Mouse (Mus musculus) lung, postnatal 0 days (tissue): ENCODE data around the gene Thra. TPM values are rescaled to one million over a fixed set of nuclear protein-coding genes. Genes with fewer than 3 reads are reported as not detected.

Source experiments
- ATAC-seq: fragments of 200-750 bp; cut with Nextera tagmentation; 2 replicates; pipeline ENCODE4 v1.8.0; 2017; ENCODE audit warnings: moderate library complexity
- DNase-seq: peaks from one replicate; pipeline ENCODE4 v3.0.0-alpha.2; 2016; ENCODE audit warnings: low spot score
- H3K27ac ChIP-seq: fragments of 300-500 bp; sonication (generic); 2 replicates; pipeline ENCODE4 v1.5.1; 2014; ENCODE audit warnings: antibody characterized with exemption, mild to moderate bottlenecking, low read length, mixed read lengths
- H3K27me3 ChIP-seq: fragments of 300-500 bp; sonication (generic); replicated peaks from 2 replicates; pipeline ENCODE4 v1.6.1; 2014; ENCODE audit warnings: low read length, mixed read lengths; ENCODE audit not compliant: insufficient read depth
- H3K36me3 ChIP-seq: fragments of 300-500 bp; sonication (generic); 2 replicates; pipeline ENCODE4 v1.6.1; 2014; ENCODE audit warnings: low read length, mixed read lengths; ENCODE audit not compliant: insufficient read depth
- H3K4me1 ChIP-seq: fragments of 300-500 bp; sonication (generic); 2 replicates; pipeline ENCODE4 v1.6.1; 2014; ENCODE audit warnings: antibody characterized with exemption, low read depth, low read length, mixed read lengths; ENCODE audit not compliant: insufficient read depth
- H3K4me2 ChIP-seq: fragments of 300-500 bp; sonication (generic); replicated peaks from 2 replicates; pipeline ENCODE4 v1.6.1; 2014; ENCODE audit warnings: low read depth, mild to moderate bottlenecking, low read length, moderate library complexity, mixed read lengths
- H3K4me3 ChIP-seq: fragments of 300-500 bp; sonication (generic); 2 replicates; pipeline ENCODE4 v1.5.1; 2014; ENCODE audit warnings: low read depth, low read length
- H3K9ac ChIP-seq: fragments of 300-500 bp; sonication (generic); replicated peaks from 2 replicates; pipeline ENCODE4 v1.6.1; 2014; ENCODE audit warnings: low read depth, mild to moderate bottlenecking
- H3K9me3 ChIP-seq: fragments of 300-500 bp; sonication (generic); 2 replicates; pipeline ENCODE4 v1.6.1; 2016; ENCODE audit warnings: low read length, mixed read lengths
- CTCF ChIP-seq: IDR thresholded peaks from 2 replicates; pipeline ENCODE4 v1.5.1; 2016; ENCODE audit warnings: antibody characterized with exemption, mild to moderate bottlenecking
- EP300 ChIP-seq: IDR thresholded peaks from 2 replicates; pipeline ENCODE4 v1.6.1; 2016; ENCODE audit warnings: antibody characterized with exemption, mild to moderate bottlenecking, control low read depth
- WGBS: fragments of 180-500 bp; shearing (Covaris S2); extraction: QIAGEN DNeasy Blood & Tissue Kit; methylation state at CpG from one replicate; pipeline ENCODE4 v1.1.7; 2014; 5-methylcytosine and 5-hydroxymethylcytosine counted together
- polyA plus RNA-seq: library from polyadenylated mRNA; unstranded; fragments of >200 nt; fragmentation: Nextera tagmentation; extraction: Ambion mirVana; gene quantifications from 2 replicates; pipeline ENCODE4 v1.2.1, GENCODE M21; 2015

Thra gene
- polyA plus RNA-seq, 1 experiment from 2014 or later: 38.1 TPM

DNA sequence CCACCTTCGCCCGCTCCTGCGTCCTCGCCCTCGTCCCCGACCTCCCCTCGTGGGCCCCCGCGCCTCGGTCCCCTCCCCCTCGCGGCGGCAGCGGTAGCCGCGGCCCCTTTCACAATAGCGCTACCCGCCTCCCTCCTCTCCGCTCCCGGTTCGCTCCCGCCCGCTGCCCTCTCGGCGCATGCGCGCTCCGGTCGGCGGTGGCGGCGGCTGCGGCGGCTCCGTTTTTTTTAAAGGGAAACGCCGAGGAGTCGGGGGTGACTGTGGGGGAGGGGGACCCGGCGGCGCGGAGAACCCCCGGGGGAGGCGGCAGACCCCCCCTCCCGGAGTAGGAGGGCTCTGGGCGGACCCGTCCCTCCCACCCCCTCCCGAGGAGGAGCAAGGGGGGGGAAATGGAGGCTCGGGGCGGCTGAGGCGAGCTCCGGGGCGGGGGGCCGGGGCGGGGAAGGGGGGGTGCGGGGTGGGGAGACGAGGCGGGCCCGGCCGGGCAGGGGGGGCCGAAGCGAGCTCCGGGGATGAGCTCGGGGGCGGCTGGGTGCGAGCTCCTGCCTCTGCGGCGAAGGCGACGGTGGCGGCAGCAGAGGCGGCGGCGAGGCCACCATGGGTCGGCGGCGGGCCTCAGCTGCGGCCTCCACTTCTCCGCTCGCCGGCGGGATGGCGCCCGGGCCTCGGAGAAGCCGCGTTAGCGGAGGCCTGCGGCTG lies 54.7 kb downstream of the Thra start, which contains the start of gene Msl1:
Gene Msl1 (plus strand): TSS at position 502 of the 699 bp plus-strand sequence.
- peak; percentile 77 for ATAC-seq
- Histone ChIP-seq H3K9me3 (no peaks in the 10 kb centered on the region), H3K4me2 (peak within 1 kb of the TSS; percentile 86), H3K9ac (peak within 1 kb of the TSS; percentile 99), H3K27me3 (no peaks in the 10 kb centered on the region), H3K36me3 (0 out of 2 replicates have a peak, but pooled peaks cover 6% of the 10 kb centered on the region), H3K4me3 (peak within 1 kb of the TSS; percentile 99), H3K27ac (peak within 1 kb of the TSS; percentile 99), H3K4me1 (peaks cover 8% of the 10 kb centered on the region; the same call in 1 of the 2 replicates)
- TF ChIP-seq EP300 (no peak), CTCF (no peak; the same call in 1 of the 2 replicates)
- 4% methylated on average over 40 of the region's 89 CpGs for WGBS
- peak; percentile 94 for DNase-seq

DNA sequence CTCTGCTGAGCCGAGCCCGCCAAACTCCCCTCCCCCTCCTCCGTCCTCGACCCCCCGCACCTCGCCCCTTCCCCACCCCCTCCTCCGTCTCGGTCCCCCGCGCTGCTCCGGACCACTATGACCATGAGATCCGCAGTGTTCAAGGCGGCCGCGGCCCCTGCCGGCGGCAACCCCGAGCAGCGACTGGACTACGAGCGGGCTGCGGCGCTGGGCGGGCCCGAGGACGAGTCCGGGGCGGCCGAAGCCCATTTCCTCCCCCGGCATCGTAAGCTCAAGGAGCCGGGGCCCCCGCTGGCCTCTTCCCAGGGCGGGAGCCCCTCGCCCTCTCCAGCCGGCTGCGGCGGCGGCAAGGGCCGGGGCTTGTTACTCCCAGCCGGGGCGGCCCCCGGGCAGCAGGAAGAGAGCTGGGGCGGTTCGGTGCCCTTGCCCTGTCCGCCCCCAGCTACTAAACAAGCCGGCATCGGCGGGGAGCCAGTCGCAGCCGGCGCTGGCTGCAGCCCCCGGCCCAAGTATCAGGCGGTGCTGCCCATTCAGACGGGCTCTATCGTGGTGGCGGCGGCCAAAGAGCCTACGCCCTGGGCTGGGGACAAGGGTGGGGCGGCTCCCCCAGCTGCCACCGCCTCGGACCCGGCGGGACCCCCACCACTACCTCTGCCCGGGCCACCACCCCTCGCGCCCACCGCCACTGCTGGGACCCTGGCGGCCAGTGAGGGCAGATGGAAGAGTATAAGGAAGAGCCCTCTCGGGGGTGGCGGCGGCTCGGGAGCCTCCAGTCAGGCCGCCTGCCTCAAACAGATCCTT lies 55.5 kb downstream of the Thra start:
- ATAC-seq (peak; percentile 51), DNase-seq (peak; percentile 72)
- TF ChIP-seq EP300 (no peak), CTCF (peak; percentile 34)
- H3K4me1 ChIP-seq: peaks cover 8% of the 10 kb centered on the region; the same call in 1 of the 2 replicates
- 0 out of 2 replicates have a peak, but pooled peaks cover 6% of the 10 kb centered on the region for H3K36me3 ChIP-seq
- H3K4me2 ChIP-seq: peak overlapping the region; percentile 86
- peak overlapping the region; percentile 99 for H3K27ac ChIP-seq
- no peaks in the 10 kb centered on the region for H3K27me3 ChIP-seq
- no peaks in the 10 kb centered on the region for H3K9me3 ChIP-seq
- peak overlapping the region; percentile 99 for H3K4me3 ChIP-seq
- WGBS: 0% methylated on average over 43 of the region's 74 CpGs
- H3K9ac ChIP-seq: peak overlapping the region; percentile 99

DNA sequence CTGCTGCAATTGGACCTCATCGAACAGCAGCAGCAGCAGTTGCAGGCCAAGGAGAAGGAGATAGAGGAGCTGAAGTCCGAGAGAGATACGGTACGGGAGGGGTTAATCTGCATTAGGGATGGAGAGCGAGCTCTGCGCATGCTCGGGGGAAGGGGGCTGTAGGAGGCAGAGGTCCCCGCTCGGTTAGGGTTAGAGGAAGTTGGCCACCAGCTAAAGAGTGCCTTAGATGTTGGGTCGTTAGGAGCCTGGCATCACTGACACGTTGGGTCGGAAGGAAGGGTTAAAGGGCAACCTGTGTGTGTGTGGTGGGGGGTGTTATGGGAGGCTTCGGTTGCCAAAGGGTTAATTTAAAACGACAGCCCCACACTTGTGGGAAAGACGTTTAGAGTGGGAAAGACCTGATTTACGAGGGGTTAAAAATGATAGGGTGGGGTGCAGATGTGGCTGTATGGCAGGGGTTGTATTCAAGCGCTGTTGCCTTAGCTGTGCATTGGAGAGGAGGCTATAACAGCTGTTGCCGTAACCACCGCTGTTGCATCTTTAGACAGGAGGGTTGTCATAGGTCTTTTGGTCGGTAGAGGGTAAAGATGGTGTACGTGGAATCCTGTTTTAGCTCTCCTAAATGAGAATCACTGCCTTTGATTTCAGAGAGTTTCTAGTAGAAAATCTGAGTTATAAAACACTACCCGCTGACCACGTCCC lies 56.2 kb downstream of the Thra start:
- peak overlapping the region; percentile 99 for H3K4me3 ChIP-seq
- peak overlapping the region; percentile 86 for H3K4me2 ChIP-seq
- under 1% methylated on average over 23 of the region's 23 CpGs for WGBS
- peaks cover 8% of the 10 kb centered on the region; the same call in 1 of the 2 replicates for H3K4me1 ChIP-seq
- 0 out of 2 replicates have a peak, but pooled peaks cover 10% of the 10 kb centered on the region for H3K36me3 ChIP-seq
- TF ChIP-seq CTCF: 0 out of 2 replicates have a peak, but pooled peaks have one; percentile 6
- no peak for TF ChIP-seq EP300
- H3K27me3 ChIP-seq: no peaks in the 10 kb centered on the region
- no peak for ATAC-seq
- peak; percentile 77 for DNase-seq
- H3K9ac ChIP-seq: peak overlapping the region; percentile 99
- peak overlapping the region; percentile 99 for H3K27ac ChIP-seq
- H3K9me3 ChIP-seq: no peaks in the 10 kb centered on the region

DNA sequence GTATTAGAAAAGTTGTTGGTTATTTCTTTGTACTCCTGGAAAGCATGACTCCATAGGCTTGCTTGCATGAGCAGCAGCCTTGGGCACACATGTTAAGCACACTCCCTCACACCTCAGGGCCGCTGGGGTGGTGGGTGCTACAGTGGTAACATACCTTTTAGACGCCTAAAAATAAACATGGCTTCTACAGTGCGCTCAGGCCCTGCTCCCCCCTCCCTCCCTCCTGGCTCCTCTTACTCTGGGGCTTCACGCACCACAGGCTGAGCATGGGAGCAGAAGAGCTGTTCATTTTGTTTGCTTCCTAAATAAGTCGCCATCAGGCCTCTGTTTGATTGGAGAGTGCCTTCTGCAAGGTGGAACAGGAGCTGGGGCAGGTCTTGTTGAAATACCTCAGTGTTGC lies 56.9 kb downstream of the Thra start:
- ATAC-seq: no peak
- peak; percentile 19 for DNase-seq

DNA sequence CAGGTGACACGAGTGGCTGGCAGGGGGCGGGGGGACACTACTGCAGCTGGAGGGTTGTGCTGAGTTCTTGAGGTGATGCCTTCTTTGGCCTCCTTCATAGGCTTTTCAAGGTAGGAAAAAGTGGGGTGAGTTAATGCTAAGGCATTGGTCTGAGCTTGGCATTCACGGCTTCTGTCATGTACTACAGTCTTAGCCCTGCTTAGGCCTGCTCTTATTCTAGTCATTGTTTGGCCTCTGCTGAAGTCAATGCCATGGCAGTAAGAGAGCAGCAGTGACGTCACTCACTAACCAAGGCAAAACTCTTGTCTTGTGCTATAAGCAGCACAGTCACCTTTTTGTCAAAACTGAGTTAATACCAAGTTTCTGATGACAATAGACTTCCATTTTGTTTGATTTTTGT lies 57.5 kb downstream of the Thra start:
- Histone ChIP-seq H3K9ac (no peak overlapping the region), H3K9me3 (no peaks in the 10 kb centered on the region), H3K4me2 (peak overlapping the region; percentile 86), H3K27me3 (no peaks in the 10 kb centered on the region), H3K27ac (peak overlapping the region; percentile 99), H3K4me3 (peak overlapping the region; percentile 99; the same call in 1 of the 2 replicates), H3K36me3 (0 out of 2 replicates have a peak, but pooled peaks cover 13% of the 10 kb centered on the region), H3K4me1 (peaks cover 8% of the 10 kb centered on the region; the same call in 1 of the 2 replicates)
- DNase-seq: peak; percentile 67
- no peak for ATAC-seq
- 27% methylated on average over 4 of the region's 4 CpGs for WGBS
- TF ChIP-seq CTCF: no peak

More for the DNA sequence above, 56.9 kb downstream of the Thra start:
- peaks cover 8% of the 10 kb centered on the region; the same call in 1 of the 2 replicates for H3K4me1 ChIP-seq
- H3K4me2 ChIP-seq: peak overlapping the region; percentile 86
- peak overlapping the region; percentile 99 for H3K27ac ChIP-seq
- no peaks in the 10 kb centered on the region for H3K9me3 ChIP-seq
- H3K4me3 ChIP-seq: peak overlapping the region; percentile 99
- H3K36me3 ChIP-seq: 0 out of 2 replicates have a peak, but pooled peaks cover 13% of the 10 kb centered on the region
- TF ChIP-seq EP300 (no peak), CTCF (no peak)
- H3K27me3 ChIP-seq: no peaks in the 10 kb centered on the region
- H3K9ac ChIP-seq: peak overlapping the region; percentile 99
- 0% methylated on average over 5 of the region's 5 CpGs for WGBS
